Mouse (Mus musculus) midbrain, postnatal 0 days (tissue): Measurements from ENCODE around the gene Sprr3. TPM values are rescaled to one million over a fixed set of nuclear protein-coding genes. Genes with fewer than 3 reads are reported as not detected.
"Not testable (repeated sequence)": the region's sequence is repeated elsewhere in the genome, so short reads cannot be mapped to it uniquely, and the experiment has no call there.

ENCODE experiments used
- ATAC-seq: fragments of 200-750 bp; cut with Nextera tagmentation; 2 replicates; pipeline ENCODE4 v1.8.0; 2017; ENCODE audit warnings: moderate number of reproducible peaks, mild to moderate bottlenecking, moderate TSS enrichment, moderate library complexity; ENCODE audit not compliant: low FRiP score
- DNase-seq: peaks from one replicate; pipeline ENCODE4 v3.0.0-alpha.2; 2015; ENCODE audit warnings: low spot score
- H3K27ac ChIP-seq: fragments of 300-500 bp; sonication (generic); 2 replicates; pipeline ENCODE4 v1.5.1; 2014; ENCODE audit warnings: low read depth, mild to moderate bottlenecking, low read length, mixed read lengths
- H3K27me3 ChIP-seq: fragments of 300-500 bp; sonication (generic); 2 replicates; pipeline ENCODE4 v1.6.1; 2014; ENCODE audit warnings: low read length, control low read depth, mixed read lengths; ENCODE audit not compliant: insufficient read depth
- H3K36me3 ChIP-seq: fragments of 300-500 bp; sonication (generic); 2 replicates; pipeline ENCODE4 v1.6.1; 2014; ENCODE audit warnings: low read length, control low read depth, mixed read lengths; ENCODE audit not compliant: insufficient read depth
- H3K4me1 ChIP-seq: fragments of 300-500 bp; sonication (generic); 2 replicates; pipeline ENCODE4 v1.6.1; 2014; ENCODE audit warnings: mild to moderate bottlenecking, control low read depth, antibody characterized with exemption, low read length, mixed read lengths; ENCODE audit not compliant: insufficient read depth
- H3K4me2 ChIP-seq: fragments of 300-500 bp; sonication (generic); 2 replicates; pipeline ENCODE4 v1.6.1; 2014; ENCODE audit warnings: low read depth, mild to moderate bottlenecking, low read length, mixed read lengths; ENCODE audit not compliant: poor library complexity, severe bottlenecking
- H3K4me3 ChIP-seq: fragments of 300-500 bp; sonication (generic); 2 replicates; pipeline ENCODE4 v1.5.1; 2014; ENCODE audit warnings: low read depth, mild to moderate bottlenecking, low read length, moderate library complexity
- H3K9ac ChIP-seq: fragments of 300-500 bp; sonication (generic); replicated peaks from 2 replicates; pipeline ENCODE4 v1.6.1; 2014; ENCODE audit warnings: mild to moderate bottlenecking, low read length, moderate library complexity, mixed read lengths; ENCODE audit not compliant: poor library complexity, severe bottlenecking
- H3K9me3 ChIP-seq: fragments of 300-500 bp; sonication (generic); 2 replicates; pipeline ENCODE4 v1.6.1; 2016; ENCODE audit warnings: low read length, control low read depth
- CTCF ChIP-seq: IDR thresholded peaks from 2 replicates; pipeline ENCODE4 v1.5.1; 2016; ENCODE audit warnings: antibody characterized with exemption, mild to moderate bottlenecking
- WGBS: fragments of 180-500 bp; shearing (Covaris S2); extraction: QIAGEN DNeasy Blood & Tissue Kit; methylation state at CpG from one replicate; pipeline ENCODE4 v1.1.7; 2014; 5-methylcytosine and 5-hydroxymethylcytosine counted together
- polyA plus RNA-seq: library from polyadenylated mRNA; unstranded; fragments of >200 nt; fragmentation: Nextera tagmentation; extraction: Ambion mirVana; gene quantifications from 2 replicates; pipeline ENCODE4 v1.2.1, GENCODE M21; 2015
- total RNA-seq: library from RNA; depleted of rRNA; stranded (reverse); fragments of >200 nt; gene quantifications from 2 replicates; pipeline ENCODE4 v1.2.3, GENCODE M21; 2014; rRNA removed

Sprr3 gene
- total RNA-seq (not detected in 2 replicates), polyA plus RNA-seq (not detected in 2 replicates)

GRCm38 (mm10) chr3:92458620-92459019 lies at the start of gene Sprr3:
Gene Sprr3, minus strand, starts transcription at chr3:92458720.
- Histone ChIP-seq H3K4me3 (no peak within 1 kb of the TSS), H3K4me2 (no peak within 1 kb of the TSS), H3K4me1 (no peaks in the 10 kb centered on the region), H3K27me3 (no peaks in the 10 kb centered on the region), H3K9me3 (no peaks in the 10 kb centered on the region), H3K36me3 (no peaks in the 10 kb centered on the region), H3K9ac (no peak within 1 kb of the TSS), H3K27ac (no peak within 1 kb of the TSS)
- no peak for ATAC-seq
- WGBS, result 79% methylated on average over 2 of the region's 2 CpGs
- TF ChIP-seq CTCF, result no peak
- no peak for DNase-seq

DNA sequence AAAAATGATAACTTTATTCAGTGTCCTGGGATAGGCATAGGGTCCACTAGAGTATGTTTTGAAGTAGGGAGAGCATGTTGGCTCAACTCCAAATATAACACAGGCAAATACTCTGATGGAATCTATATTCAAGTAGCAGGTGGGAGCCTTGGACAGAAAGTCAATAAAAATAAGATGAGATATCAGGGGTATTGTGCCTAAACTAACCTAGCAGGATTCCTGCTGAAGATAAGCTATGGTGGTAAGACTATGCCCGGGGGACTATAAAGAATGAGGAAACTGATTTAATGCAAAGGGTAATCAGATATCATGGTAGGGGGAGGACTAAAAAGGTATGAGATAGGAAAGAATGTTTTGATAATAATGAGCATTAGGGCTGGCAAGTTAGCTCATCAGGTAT lies 49.7 kb upstream of the Sprr3 start:
- TF ChIP-seq CTCF, result no peak
- no peak for DNase-seq
- H3K27ac ChIP-seq, result no peak overlapping the region
- H3K27me3 ChIP-seq, result no peaks in the 10 kb centered on the region
- no peak overlapping the region for H3K4me3 ChIP-seq
- H3K9ac ChIP-seq, result no peak overlapping the region
- H3K36me3 ChIP-seq, result no peaks in the 10 kb centered on the region
- H3K4me2 ChIP-seq, result no peak overlapping the region
- H3K9me3 ChIP-seq, result no peaks in the 10 kb centered on the region
- 97% methylated on average over 1 of the region's 1 CpGs for WGBS
- no peaks in the 10 kb centered on the region for H3K4me1 ChIP-seq
- ATAC-seq, result no peak

DNA sequence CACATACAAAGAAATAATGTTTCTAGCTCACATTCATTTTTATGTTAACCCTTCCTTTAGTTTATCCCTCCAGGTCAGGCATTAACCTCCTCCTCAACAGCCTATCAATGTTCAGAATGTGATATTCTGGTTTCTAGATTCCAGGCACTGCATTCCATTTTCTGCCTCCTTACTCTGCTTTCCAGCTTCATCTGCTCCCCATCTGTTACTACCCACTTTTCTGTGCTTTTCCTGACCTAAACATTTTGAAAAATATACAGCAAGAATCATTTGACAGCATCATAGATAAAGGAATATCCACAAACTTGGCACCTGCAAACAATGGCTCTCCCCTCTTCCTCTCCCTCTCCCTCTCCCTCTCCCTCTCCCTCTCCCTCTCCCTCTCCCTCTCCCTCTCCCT lies 45.0 kb upstream of the Sprr3 start:
- H3K4me2 ChIP-seq, result no peak overlapping the region
- no peaks in the 10 kb centered on the region for H3K9me3 ChIP-seq
- H3K4me1 ChIP-seq, result no peaks in the 10 kb centered on the region
- no peak overlapping the region for H3K27ac ChIP-seq
- no peak overlapping the region for H3K4me3 ChIP-seq
- H3K9ac ChIP-seq, result no peak overlapping the region
- no peak for TF ChIP-seq CTCF
- H3K27me3 ChIP-seq, result no peaks in the 10 kb centered on the region
- DNase-seq (no peak), ATAC-seq (no peak)
- no peaks in the 10 kb centered on the region for H3K36me3 ChIP-seq

- 97% methylated on average over 1 of the region's 1 CpGs for WGBS
- ATAC-seq (no peak), DNase-seq (no peak)
- H3K27ac ChIP-seq, result no peak within 1 kb of the TSS
- no peak within 1 kb of the TSS for H3K9ac ChIP-seq
- H3K27me3 ChIP-seq, result no peaks in the 10 kb centered on the region
- H3K9me3 ChIP-seq, result no peaks in the 10 kb centered on the region
- H3K4me3 ChIP-seq, result no peak within 1 kb of the TSS
- no peak for TF ChIP-seq CTCF
- no peaks in the 10 kb centered on the region for H3K4me1 ChIP-seq
- no peak within 1 kb of the TSS for H3K4me2 ChIP-seq
- H3K36me3 ChIP-seq, result no peaks in the 10 kb centered on the region
Measured at GRCm38 (mm10) chr3:92500393-92500792, 41.9 kb upstream of the Sprr3 start, which contains the start of gene Sprr4. Gene Sprr4, minus strand, starts transcription at chr3:92500493.

GRCm38 (mm10) chr3:92490262-92490661 lies 31.7 kb upstream of the Sprr3 start:
- not testable (repeated sequence) for H3K9ac ChIP-seq, H3K36me3 ChIP-seq, ATAC-seq

DNA sequence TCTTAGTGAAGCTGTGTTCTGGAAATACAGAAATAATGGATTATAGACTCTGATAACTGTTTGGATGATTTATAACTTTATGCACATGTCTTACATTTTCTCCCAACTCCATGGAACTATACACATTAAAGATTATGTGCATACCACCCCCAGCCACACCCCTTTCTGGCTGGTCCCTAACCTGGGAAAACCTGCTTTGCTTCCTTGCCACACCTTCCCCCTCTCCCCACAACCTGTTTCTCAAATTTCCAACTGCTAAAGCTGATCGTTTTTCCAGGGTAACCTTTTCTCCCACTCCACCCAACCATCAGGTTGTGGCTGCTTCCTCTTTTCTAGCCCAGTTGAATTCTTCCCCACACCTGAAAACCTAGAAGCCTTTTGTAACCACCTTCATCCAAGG lies 27.8 kb upstream of the Sprr3 start:
- H3K36me3 ChIP-seq, result no peaks in the 10 kb centered on the region
- TF ChIP-seq CTCF, result no peak
- H3K9ac ChIP-seq, result no peak overlapping the region
- DNase-seq (no peak), ATAC-seq (no peak)
- H3K4me2 ChIP-seq, result no peak overlapping the region
- 66% methylated on average over 1 of the region's 1 CpGs for WGBS
- H3K27me3 ChIP-seq, result no peaks in the 10 kb centered on the region
- H3K27ac ChIP-seq, result no peak overlapping the region
- H3K4me3 ChIP-seq, result no peak overlapping the region
- H3K9me3 ChIP-seq, result no peaks in the 10 kb centered on the region
- no peaks in the 10 kb centered on the region for H3K4me1 ChIP-seq

More at GRCm38 (mm10) chr3:92490262-92490661, 31.7 kb upstream of the Sprr3 start:
- H3K4me2 ChIP-seq, H3K27ac ChIP-seq, DNase-seq, H3K4me3 ChIP-seq, H3K4me1 ChIP-seq, H3K9me3 ChIP-seq, H3K27me3 ChIP-seq: not testable (repeated sequence)
